Mouse (Mus musculus): Measurements from ENCODE around the gene Zfp770.

Gene Zfp770

DNA sequence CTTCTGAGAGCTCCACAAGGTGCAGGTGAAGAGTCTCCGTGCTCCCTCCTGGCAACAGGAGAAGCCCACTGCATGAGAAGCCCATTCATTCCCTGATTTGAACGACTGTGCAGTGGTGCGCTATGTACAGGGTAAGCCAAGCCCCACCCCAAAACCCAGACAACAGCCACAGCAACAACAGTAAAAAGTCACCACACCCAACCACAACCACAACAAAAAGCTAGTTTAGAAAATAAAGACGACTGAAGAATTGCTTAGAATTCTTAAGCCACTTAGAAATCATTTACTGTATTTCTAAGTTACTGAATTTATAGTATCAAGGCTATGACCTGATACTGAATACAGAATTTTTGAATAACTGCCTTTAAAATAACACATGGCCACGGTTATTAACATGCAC is 56.4 kb downstream of the Zfp770 start:
- no peak for DNase-seq (ENCODE audit: low spot score in 2 of 2)

DNA sequence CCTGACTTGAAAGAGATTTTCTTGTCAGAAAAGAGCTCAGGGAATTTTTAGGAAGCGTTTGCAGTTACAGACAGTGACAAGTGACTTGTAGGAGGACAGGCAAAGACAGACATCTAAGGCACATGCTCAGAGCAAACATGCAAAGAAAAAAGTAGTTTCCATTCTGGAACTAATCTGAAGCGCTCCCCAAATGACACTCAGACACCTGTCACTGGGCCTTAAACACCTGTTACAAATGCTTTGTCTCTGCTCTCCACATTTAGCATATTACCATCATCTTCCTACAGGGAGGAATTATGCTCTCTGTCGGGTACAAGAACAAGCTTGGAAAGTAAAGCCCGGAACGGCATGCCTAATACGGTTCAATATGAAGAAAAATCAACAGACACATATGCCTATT is 57.4 kb downstream of the Zfp770 start:
- DNase-seq (ENCODE audit: low spot score in 2 of 2): no peak

Measured in right cerebral cortex, adult 2 months (tissue).